Mouse (Mus musculus): Measurements from ENCODE around the gene Cwf19l1. TPM values are rescaled to one million over a fixed set of nuclear protein-coding genes. Genes with fewer than 3 reads are reported as not detected.

Gene Cwf19l1
- total RNA-seq, 4 experiments from 2014 or later = 24.0 to 35.8 (median 30.0) TPM

DNA sequence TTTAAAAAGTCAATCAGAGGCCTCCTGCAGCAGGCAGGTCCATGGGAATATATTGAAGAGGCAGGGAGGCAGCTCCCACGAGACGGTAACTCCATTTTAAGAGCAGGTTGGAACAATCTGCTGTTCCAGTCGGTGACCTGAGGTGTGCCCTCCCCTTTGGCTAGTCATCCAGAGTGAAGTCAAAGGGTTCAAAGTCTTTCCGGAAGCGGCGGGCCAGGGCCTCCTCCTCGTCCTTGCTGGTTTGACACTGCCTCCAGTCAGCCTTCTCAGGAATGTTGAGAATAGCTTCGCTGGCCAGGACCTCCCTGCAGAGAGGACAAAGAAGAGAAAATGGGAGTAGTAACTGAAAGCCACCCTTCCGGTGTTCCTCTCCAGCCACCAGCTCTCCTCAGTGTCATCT lies 25.3 kb downstream of the Cwf19l1 start:
- DNase-seq = no peak

DNA sequence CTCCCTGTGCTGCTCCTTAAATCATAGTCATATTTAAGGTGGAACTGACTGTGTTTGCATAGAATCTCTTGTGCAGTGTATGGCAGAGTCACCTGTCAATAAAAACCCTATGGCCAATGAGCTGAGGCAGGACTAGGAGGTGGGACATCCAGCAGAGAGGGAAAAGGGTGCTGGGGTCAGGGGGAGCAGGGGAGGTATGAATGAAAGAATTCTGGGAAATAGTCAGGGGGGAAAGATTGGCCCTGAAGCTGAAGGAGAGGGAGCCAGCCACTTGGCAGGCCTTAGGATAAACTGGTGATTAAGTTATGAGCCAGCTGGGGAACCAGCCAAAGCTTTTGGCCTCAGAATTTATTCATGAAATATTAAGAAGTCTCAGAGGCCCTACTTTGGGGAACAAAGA lies 26.7 kb downstream of the Cwf19l1 start:
- peak; percentile 73 for DNase-seq

DNA sequence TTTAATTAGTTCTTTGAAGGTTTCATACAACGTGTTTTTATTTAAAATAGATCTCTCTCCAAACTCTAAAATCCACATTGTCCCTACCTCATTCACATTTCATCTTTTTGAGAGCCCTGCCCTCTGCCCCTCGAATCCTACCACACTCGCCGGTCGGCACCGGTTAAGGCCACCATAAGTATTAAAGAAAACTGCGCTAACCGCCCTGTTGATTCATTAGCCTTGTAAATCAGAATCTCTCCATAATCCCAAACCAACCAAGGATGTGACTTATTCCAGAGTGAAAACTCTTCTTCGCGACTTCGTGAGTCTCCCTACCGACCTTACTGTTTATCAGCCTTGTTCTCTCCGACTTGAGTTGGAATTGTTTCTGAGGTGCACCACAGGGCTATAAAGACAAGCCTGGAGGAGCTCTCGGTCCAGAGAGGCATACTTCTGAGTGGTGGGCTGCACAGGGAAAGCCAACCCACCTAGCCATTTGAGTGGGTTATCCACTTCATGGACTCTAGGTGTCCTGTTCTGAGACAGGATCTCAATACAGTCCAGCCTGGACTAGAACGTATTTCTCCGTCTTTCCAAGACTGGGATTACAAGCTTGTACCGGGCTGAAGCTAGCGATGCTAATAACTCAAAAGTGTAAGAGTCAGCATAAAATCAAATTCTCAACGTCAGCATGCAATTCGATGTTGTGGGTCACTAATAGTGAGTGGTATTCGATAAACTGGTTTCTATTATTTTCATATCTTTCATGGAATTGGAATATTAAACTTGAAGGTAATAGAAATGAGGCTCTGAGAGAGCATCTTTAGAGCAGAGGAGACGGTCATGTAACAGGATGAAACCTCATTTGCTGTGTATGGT lies 27.8 kb downstream of the Cwf19l1 start:
- DNase-seq = no peak

DNA sequence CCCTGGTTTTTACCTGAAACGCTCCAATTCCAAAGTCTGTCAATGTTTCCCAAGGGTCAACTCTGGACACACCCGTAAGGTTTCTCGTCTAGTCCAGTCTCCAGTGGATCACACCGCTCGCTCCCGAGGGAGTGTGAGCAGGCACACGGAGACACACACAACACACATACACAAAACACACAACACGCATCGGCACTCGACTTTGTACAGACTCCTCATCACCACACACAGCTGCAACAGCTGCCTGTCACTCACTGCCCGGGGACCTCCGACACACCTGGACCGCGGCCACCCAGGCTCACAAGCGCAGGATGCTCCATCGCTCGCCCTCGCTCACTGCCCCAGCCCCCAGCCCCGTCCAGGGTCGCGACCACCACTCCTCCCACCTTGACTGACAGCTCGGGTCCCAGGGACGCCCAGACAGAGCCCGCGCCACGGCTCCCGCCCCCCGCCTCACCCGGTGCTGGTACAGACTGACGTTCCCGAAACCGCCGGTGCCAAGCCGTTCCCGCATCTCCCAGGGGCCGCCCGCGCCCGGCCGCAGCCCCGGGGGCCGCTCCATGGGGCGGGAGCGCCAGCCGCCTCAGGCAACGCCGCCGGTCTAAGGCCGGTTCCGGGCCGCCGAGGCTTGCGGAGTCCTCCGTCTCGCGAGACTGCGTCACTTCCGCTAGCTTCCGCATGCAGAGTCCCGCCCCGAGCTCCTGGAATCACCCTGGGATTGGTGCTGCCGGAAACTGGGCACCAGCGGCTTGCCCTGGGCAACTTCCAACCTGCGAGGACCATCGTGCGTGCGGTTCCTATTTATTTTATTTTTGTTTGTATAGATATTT lies 28.6 kb downstream of the Cwf19l1 start, which contains the start of gene Chuk:
Gene Chuk (minus strand): TSS at position 650 of the 830 bp plus-strand sequence.
- peak; percentile 93 for DNase-seq

DNA sequence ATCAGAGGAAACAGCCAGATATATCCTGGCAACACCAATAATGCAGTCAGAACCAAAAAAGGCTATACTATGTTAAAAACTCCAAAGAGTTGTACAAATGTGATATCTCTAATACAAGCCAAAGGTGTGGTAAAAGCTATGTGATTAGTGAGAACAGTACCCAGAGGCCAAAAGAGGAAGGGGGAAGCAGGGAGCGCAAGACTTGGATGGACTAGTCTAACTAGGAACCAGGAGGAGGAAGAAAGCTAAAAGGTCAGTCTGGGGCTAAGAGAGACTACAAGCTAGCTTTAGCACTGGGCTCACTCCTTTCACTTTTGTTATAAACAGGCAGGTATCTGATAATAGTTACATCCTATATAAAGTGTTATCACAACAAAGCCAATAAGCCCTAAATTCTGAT lies 31.3 kb downstream of the Cwf19l1 start:
- no peak for DNase-seq

DNA sequence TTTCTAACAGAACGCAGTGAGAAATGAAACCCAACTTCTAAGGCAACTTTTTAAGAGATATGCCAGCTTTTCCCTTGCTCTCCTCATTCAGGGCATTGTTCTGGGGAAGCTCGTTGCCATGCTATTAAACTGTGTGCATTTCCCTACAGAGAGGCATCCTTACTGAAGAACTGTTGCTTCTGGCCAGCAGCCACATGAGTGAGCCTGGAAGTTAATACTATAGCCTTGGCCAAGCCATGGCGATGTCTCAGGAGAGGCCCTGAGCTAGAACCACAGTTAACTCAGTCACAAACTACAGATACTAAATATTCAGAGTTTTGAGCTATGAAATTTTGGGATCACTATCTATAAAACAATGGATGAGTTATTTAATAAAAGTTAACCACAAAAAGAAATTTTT lies 32.7 kb downstream of the Cwf19l1 start:
- no peak for DNase-seq

DNA sequence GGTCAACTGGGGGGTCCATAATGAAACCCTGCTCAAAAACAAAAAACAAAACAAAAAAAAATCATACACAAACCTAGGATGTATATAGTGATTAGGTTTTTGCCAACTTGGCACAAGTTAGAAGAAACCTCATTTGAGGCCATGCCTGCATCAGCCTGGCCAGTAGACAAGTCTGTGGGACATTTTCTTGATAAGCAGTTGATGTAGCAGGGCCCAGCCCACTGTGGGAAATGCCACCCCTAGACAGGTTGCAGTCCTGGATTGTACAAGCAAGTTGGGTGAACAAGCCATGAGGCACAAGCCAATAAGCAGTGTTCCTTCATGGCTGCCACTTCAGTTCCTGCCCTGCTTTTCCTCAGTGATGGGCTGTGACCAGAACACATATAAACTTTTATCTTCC lies 34.8 kb downstream of the Cwf19l1 start:
- no peak for DNase-seq

DNA sequence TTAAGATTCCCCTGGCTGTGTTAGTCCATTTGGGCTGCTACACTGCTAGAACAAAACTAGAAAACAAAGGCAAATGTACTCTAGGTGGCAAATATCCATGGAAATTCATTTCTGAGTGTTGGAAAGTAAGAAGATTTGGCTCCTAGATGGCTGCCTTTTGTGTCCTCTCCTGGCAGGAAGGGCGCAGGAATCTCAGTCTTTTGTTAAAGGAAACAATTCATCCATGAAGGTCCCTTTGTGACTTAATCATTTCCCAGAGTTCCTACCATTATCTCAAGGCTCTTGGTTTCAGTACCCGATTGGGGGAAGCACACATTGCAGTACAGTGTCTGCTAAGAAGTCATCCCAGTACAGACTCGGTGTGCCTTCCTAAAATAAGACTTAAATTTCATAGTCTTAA lies 49.4 kb downstream of the Cwf19l1 start:
- DNase-seq = no peak

DNA sequence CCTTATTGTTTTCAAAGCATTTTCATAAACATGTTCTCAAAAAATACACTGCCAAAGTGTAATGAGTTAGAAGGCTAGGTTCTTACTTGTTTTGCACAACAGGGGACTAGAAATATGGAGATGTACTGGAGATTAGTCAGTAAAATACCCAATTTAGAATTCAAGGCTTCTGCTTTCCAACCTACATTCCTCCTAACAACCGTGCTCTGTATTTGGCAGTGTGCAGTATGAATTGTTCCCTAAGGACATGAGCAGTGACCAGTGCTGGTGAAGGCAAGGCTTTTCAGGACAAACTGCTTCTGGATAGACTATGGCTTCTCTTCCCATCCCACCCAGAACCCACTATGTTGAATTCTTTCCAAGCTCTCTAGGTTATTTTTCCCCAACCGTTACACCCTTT lies 54.8 kb downstream of the Cwf19l1 start:
- DNase-seq = no peak

DNA sequence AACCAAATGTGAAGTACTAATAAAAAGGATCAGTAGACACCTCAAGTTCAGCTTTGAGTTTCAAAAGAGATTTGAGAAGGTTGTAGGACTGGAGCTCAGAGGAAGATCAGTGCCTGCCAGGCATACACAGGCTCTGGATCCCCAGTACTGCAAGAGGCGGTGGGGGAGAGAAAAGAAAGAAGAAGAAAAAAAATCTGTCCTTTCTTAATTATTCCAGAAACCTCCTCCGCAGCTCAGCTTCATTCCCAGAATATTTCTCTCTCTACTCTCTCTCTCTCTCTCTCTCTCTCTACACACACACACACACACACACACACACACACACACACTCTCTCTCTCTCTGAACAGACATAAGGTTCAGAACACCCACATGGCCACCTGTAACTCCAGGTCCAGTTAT lies 55.7 kb downstream of the Cwf19l1 start:
- no peak for DNase-seq

DNA sequence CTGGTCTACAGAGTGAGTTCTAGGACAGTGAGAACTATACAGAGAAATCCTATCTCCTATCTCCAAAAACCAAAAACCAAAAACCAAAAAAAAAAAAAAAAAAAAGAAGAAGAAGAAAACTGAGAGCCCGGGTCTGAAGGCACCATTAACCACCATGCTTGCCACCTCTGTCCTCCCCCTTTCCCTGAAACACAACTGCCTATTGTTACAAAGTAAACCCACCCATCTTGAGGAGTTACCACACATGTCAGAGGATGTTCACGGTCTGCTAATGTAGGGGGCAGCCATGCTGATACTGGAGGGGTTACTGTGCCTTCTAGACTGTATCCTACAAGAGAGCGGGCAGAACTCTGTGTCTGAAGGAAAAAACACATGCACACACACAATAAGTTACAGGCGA lies 58.7 kb downstream of the Cwf19l1 start:
- no peak for DNase-seq

DNA sequence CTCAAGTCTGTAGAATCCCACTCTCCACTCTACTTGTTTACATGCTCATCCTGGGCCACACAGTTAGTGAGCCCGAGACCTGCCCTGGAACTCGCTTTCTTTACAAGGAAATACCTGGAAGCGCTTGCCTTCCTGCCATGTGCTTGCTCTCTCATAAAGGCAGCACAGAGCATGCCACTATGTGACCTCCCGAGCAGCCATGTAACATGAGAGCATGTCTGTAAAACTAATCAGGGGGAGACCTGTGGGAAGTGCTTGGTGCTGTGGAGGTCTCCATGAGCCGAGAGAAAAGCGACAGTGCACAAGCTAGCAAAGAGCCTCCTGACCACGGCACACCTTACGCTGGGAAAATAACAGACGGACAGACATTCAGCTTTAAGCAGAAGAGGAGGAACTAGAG lies 59.2 kb downstream of the Cwf19l1 start:
- DNase-seq = no peak

DNA sequence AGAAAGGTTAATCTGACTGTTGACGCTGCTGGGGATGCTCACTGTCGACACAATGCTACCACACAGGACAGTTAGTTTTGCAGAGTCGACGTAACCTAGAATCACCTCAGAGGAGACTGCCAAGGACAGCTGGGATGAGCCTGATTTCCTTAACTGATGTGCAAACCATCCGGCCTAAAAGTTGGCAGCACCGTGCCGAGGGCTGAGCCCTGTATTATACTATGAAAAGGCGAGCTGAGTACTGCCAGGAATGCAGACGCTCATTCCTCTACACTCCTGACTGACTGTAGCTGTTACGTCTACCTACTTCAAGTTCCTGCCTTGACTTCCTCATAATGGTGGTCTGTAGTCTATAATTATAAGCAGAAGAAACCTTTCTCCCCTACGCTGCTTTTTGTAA lies 60.7 kb downstream of the Cwf19l1 start:
- DNase-seq = no peak

DNA sequence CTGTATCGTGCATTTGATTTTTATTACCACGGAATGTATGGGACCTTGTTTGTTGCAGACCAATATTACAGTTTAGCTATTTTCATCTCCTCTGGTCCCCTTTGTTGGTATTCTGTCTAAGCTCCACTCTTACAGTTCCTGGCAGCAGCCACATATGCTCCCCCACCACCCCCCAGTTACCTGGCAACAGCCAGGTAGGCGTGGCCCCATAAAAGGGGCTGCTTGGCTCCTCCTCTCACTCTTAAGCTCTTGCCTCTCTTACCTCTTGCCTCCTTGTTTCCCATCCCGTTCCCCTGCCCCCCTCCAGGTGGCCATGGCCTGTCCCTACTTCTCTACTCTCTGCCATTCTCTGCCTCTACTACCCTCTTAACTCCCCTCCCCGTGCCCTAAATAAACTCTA lies 64.5 kb downstream of the Cwf19l1 start:
- DNase-seq = no peak

DNA sequence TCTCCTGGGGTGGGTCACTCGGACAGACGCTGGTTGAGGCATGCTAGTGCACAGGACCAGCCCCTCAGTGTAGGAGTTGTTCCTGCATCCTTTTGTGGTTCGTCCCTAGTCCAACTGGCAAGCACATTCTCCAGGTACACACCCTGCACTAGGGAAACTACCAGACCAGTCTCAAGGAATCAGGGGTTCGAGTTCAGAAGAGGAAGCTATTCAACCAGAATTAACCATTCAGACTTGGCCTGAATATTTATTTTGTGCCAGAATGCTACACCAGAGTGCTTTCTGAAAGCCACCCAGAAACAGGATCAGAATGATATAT lies 65.8 kb downstream of the Cwf19l1 start:
- no peak for DNase-seq

DNA sequence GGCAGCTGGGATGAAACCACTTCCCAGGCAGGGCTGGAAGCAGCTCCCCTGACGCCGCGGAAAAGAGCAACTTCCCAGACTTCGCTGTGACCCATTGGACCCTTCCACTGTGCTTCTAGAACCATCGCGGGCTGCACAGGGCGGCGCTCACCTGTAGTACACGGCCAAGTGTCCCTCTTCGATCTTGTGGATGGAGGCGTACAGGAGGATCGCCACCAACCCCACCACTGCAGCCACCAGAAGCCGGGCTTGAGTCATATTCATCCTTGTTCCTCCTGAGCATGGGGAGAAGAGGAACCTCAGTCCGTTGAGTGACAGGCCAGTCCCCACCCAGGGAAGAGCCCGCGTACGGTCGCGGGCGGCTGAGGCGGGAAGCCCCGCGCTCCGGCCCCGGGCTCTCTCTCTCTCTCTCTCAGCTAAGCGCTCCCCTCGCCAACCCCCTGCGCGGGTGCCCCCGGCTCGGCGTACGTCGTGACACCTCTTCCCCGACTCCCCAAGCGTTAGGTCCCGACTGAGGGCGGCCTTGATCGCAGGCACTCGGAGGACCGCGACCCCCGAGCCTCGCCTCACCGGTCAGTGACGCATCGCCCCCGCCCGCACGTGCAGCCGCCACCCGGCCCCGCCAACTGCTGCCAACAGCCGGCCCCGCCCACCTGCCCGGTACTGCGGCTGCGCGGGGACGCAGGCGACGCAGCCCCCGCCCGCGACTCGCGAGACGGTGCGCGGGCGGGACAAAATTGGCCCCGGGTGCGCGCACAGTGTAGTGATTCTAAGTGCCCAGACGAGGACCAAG lies 66.4 kb downstream of the Cwf19l1 start, which contains the start of gene Erlin1:
Gene Erlin1 (minus strand): TSS at position 665 of the 793 bp plus-strand sequence.
- DNase-seq = peak; percentile 78

DNA sequence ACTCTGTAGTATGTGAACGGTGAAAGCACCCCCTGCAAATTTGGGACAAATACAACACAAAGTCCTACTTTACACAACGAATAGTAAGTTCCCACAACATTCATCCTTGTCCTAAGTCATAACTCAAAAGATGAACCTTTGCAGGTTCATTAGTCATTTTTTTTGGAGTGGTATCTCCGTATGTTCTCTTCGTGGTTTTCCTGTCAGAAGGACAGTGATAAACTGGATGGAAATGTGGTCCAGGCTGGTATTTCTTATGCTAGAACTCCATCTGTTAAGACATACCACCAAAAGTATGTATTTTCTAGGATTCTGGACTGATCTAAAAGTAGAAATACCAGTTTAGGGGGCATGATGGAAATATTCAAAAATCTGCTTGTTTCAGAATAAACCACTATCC lies 67.4 kb downstream of the Cwf19l1 start:
- DNase-seq = no peak

DNA sequence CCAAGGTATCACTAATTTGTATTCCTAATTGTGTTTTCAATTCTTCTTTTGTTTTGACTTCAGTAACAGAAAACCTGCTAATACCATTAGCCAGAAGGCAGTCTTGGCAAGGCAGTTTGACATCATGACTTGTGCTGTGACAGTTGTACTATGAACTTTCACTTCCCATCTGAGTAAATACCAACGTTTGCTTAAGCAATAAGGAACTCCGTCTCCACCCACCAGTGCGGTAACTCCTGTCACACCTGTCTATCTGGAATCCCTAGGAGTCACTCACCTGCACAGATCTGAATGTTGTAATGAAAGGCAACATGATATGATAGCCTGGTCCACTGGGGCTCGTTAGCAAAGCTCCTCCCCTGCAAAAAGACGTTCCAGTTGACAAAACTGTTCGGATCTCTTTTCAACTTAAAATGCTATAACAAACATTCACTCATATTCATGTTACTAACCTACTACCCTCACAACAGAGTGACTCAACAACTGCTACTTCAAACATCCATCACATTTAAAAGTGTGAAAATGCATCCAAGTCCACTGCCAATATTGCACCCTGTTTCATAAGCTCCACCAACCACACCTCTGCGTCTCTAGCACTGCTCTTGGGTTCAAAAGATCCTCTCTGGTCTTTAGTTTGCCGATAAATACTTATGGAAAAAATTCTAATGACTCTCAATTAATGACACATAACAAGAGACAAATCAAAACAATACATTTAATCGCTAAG lies 68.2 kb downstream of the Cwf19l1 start:
- no peak for DNase-seq

DNA sequence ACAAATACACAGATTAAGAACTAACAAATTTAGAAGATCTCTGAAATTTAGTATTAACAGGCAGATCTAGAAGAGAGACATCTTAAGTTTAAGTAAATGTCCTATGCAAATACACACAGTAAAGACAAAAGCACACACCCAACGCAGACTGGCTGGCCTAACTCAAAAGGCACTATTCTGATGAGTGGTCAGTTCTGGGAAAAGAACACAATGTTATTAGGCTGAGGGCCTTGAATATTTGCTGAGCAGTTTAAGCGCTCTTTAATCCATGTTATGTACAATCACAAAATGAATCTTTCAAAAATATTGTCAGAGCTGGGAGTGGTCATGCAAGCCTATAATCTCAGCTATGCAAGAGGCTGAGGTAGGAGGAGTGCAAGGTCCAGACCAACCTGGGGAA lies 70.9 kb downstream of the Cwf19l1 start:
- no peak for DNase-seq

DNA sequence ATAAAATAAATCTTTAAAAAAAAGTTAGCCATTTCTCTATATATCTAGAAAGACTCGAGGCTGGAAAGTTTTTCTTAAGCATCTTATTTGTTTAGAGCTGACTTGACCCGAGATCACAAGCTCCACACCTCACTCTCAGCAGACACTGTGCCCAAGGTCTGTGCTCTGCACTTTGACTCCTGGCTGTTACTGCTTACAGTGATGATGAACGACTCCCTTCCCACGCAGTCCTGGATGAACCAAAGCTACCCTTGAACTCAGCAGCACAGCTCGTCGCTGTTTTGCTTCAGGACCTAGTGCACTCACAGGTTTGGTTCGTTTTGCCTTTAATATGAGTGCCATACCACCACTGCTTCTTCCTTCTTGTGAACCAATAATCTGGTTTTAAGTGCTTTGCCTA lies 71.9 kb downstream of the Cwf19l1 start:
- DNase-seq = no peak

DNA sequence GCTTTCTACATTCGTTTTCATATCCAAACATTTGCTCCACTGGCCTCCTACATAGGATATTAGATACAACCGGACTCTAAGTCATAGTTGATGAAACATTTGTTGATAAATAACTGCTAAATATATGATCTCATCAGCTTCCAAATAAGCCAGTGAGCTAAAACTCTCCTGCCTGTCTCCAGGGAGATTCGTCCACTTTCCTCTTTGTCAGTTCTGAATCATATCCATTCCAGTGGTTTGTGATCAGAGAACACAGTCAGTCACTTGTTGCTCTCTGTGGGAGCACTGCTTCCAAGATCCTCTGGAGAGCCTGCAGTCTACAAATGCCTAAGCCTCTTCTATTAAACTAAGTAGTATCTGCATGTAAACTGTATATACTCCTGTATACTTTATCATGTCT lies 75.5 kb downstream of the Cwf19l1 start:
- no peak for DNase-seq

Data from adrenal gland, adult 8-10 months (tissue).